In the genomic region with DNA sequence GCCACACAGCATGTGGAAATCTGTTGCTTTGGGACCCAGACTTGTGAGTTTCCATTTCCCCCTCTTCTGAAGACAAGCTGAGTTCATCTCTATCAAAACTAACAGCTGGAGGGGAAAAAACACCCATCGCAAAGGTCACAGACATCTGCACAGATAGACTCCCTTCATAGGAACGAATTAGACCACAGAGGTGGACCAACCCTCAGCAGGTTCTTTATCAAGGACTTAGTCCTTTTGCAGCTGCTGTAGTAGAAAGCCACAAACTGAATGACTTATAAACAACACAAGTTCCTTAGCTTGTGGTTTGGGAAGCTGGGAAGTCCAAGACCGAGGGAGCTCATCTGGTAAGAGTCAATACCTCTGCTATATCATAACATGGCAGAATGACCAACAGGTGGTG, we compare ENCODE assay signal across 41 mouse cellular contexts. TPM values are rescaled to one million over a fixed set of nuclear protein-coding genes. Genes with fewer than 3 reads are reported as not detected.
"Had no signal": no experiment of that assay in that cellular context is flagged by ENCODE, and none has a peak within 500 bp of the region (broad histone marks: within the 10 kb centered on the region; RNA-seq: fewer than 3 reads in every experiment).

No protein-coding gene starts in this region.

- H3K4me2 ChIP-seq: heart, embryonic 12.5 days; hindbrain, embryonic 12.5 days; hindbrain, embryonic 14.5 days; kidney, embryonic 15.5 days; limb, embryonic 13.5 days; limb, embryonic 15.5 days; liver, embryonic 12.5 days had no signal

- DNase-seq: gastrocnemius, adult 2 months; gastrocnemius, postnatal 10 days; gastrocnemius, postnatal 25 days; heart, adult 18-20 months; heart, postnatal 10 days; heart, postnatal 4 days; kidney, adult 11 months; kidney, adult 8-10 months; kidney, postnatal 14 days; kidney, postnatal 36 days; layer of hippocampus, adult 9-11 months; layer of hippocampus, postnatal 36 days; left cerebral cortex, postnatal 4 days had no signal

- H3K4me1 ChIP-seq: heart, embryonic 10.5 days; heart, embryonic 12.5 days; hindbrain, embryonic 10.5 days; hindbrain, embryonic 12.5 days; kidney, embryonic 15.5 days; limb, embryonic 13.5 days; limb, embryonic 15.5 days; liver, embryonic 12.5 days had no signal

- ATAC-seq: hindbrain, embryonic 16.5 days; intestine, embryonic 16.5 days; liver, embryonic 12.5 days had no signal

- H3K9ac ChIP-seq: heart, embryonic 12.5 days; hindbrain, embryonic 12.5 days; hindbrain, embryonic 14.5 days; kidney, embryonic 15.5 days; limb, embryonic 13.5 days; limb, embryonic 15.5 days; liver, embryonic 12.5 days; liver, embryonic 14.5 days had no signal

- H3K36me3 ChIP-seq: heart, embryonic 10.5 days; heart, embryonic 12.5 days; hindbrain, embryonic 10.5 days; hindbrain, embryonic 12.5 days; kidney, embryonic 15.5 days; limb, embryonic 13.5 days; limb, embryonic 15.5 days; liver, embryonic 12.5 days had no signal

- H3K9me3 ChIP-seq: heart, embryonic 10.5 days; kidney, embryonic 15.5 days; limb, embryonic 15.5 days; liver, embryonic 12.5 days had no signal

- H3K27me3 ChIP-seq: heart, embryonic 12.5 days; hindbrain, embryonic 12.5 days; kidney, embryonic 15.5 days; limb, embryonic 13.5 days; limb, embryonic 15.5 days; liver, embryonic 12.5 days had no signal

- H3K27ac ChIP-seq: gastrocnemius, adult 2 months; heart, embryonic 10.5 days; hindbrain, embryonic 10.5 days; hindbrain, embryonic 12.5 days; hindbrain, embryonic 14.5 days; kidney, embryonic 15.5 days; kidney, postnatal 0 days; limb, embryonic 13.5 days; limb, embryonic 15.5 days; liver, embryonic 12.5 days; liver, embryonic 14.5 days had no signal

- H3K4me3 ChIP-seq: gastrocnemius, adult 2 months; heart, embryonic 10.5 days; heart, embryonic 12.5 days; hindbrain, embryonic 10.5 days; hindbrain, embryonic 12.5 days; kidney, embryonic 15.5 days; limb, embryonic 13.5 days; limb, embryonic 15.5 days; liver, embryonic 12.5 days had no signal

RNA-seq across cellular contexts. Expression of gene Spdye4c, which starts 54.7 kb away (rescaled TPM):
- total RNA-seq: gastrocnemius, adult 2 months; gastrocnemius, postnatal 10 days; gastrocnemius, postnatal 25 days; gastrocnemius, postnatal 4 days; granulocyte monocyte progenitor cell, adult 5-6 weeks; heart, adult 18-20 months; heart, postnatal 10 days; heart, postnatal 25 days; heart, postnatal 4 days; layer of hippocampus, adult 18-20 months; layer of hippocampus, adult 8-10 months; layer of hippocampus, postnatal 14 days; layer of hippocampus, postnatal 36 days; left cerebral cortex, adult 18-20 months; left cerebral cortex, postnatal 25 days; left cerebral cortex, postnatal 4 days; liver, adult 2 months had no signal
- polyA plus RNA-seq: heart, embryonic 10.5 days; heart, embryonic 12.5 days; heart, embryonic 14.5 days; heart, embryonic 16.5 days; hindbrain, embryonic 10.5 days; hindbrain, embryonic 12.5 days; hindbrain, embryonic 14.5 days; hindbrain, embryonic 16.5 days; intestine, embryonic 14.5 days; intestine, embryonic 16.5 days; kidney, embryonic 15.5 days; kidney, postnatal 0 days; large intestine, adult 2 months; limb, embryonic 11.5 days; limb, embryonic 13.5 days; limb, embryonic 15.5 days; liver, adult 2 months; liver, embryonic 12.5 days; liver, embryonic 14.5 days; liver, embryonic 16.5 days had no signal
